Mouse (Mus musculus) spleen, postnatal 4 days (tissue): ENCODE results near the gene Narfl.
A peak's percentile ranks its signal among the peaks of the same experiment; 100 is the strongest.
"Not testable (repeated sequence)": the region's sequence is repeated elsewhere in the genome, so short reads cannot be mapped to it uniquely, and the experiment has no call there.

Source experiments
- DNase-seq, 2 experiments: peaks; one replicate each; pipeline ENCODE4 v3.0.0; 2022; ENCODE audit warnings: low spot score in 2 of 2

Narfl gene

DNA sequence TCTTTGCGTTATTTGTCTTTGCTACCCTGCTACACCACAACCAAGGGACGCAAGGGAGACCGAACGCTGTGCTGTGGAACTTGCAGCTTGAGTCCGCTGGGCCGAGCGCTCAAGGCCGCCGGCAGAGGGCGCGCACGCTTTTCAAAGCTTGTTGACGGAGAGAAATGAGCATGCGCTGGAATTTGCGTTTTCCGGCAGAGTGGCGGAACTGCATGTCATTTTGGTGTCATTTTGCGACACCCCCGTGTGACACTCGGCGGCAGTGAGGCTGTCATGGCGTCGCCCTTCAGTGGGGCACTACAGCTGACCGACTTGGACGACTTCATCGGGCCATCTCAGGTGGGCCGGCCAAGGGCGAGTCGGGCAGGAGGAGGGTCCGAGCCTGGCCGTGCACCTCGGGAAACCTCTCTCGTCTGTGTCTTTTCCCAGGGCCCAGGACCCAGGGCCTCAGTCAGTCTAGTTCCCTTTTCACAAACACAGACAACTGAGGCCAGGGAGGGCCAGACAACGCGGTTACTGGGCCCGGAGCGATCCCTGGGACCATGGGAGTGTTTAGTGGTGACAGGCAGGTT lies at the start of gene Narfl:
Gene Narfl (plus strand): TSS at position 228 of the 572 bp plus-strand sequence.
- DNase-seq = peak; percentile 96 to 100

GRCm38 (mm10) chr17:25723919-25724318 lies 49.7 kb upstream of the Narfl start:
- DNase-seq = no peak

DNA sequence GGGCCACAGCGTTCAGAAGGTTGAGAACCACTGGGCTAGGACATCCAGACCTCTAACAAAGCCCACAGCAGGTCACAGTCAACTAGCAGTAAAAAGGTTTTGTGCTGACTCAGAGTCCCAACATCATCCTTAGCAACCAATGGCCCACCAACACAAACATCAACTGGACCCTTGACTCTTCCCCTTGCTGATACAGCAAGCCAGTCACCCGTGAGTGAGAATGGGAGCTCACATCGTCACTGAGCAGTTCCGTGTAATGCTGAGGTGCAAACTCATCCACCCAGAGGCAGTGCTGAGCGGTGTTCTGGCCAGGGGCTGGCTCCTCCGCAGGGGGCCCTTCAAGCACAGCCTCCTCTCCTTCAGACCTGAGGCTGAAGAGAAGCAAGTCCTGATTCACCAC lies 48.3 kb upstream of the Narfl start:
- no peak for DNase-seq

- peak; percentile 97 to 99 for DNase-seq
Observed at GRCm38 (mm10) chr17:25727265-25728008, 46.1 kb upstream of the Narfl start, which contains the start of the genes Chtf18 and Rpusd1. Chtf18 (minus strand) TSS chr17:25727419. Rpusd1 (plus strand) TSS chr17:25727670.

GRCm38 (mm10) chr17:25728009-25728270 lies 45.6 kb upstream of the Narfl start:
- DNase-seq = no peak

GRCm38 (mm10) chr17:25732082-25732481 lies 41.5 kb upstream of the Narfl start:
- peak; percentile 77 to 93 for DNase-seq

DNA sequence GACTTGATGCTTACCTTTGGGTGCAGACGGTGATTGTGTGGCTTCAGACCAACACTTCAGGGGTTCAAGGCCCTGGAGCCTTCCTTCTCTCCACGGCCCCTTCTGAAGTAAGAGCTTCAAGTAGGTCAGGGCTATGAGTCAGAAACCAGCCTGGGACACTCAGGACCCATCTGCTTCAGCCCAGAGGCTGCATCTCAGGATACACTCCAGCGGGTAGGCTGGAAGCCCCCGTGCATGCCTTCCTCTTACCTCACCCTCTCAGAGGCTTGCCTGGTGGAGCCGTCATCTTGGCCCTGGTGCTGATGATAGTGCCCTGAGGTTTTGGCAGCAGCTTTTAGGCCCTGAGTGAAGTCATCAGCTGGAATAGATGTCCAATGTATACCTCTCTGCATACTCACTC lies 38.3 kb upstream of the Narfl start:
- no peak for DNase-seq

- DNase-seq = no peak
Observed at GRCm38 (mm10) chr17:25735745-25736144, 37.8 kb upstream of the Narfl start, which contains the start of gene Mslnl. Mslnl (plus strand) TSS chr17:25736042.

DNA sequence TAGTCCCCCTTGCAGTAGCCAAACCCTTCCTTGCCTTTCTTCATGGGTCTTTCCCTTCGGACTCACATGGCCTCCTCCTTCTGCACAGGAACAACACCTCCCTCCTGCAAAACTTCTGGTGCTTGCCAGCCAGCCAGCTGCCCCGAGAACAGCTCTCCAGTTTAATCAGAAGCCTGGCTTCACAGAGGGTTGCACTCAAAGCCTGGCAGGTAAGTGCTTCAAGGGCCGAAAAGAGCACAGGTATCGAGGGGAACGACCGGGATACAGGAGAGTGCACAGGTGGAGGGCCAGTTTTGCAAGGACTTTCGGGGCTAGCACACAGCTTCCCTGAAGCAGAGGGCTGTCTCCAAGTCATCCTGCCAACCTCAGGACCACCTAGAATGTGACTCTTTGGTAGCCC lies 34.7 kb upstream of the Narfl start:
- no peak for DNase-seq

- DNase-seq = not testable (repeated sequence)
Observed at GRCm38 (mm10) chr17:25741471-25741870, 32.1 kb upstream of the Narfl start.

DNA sequence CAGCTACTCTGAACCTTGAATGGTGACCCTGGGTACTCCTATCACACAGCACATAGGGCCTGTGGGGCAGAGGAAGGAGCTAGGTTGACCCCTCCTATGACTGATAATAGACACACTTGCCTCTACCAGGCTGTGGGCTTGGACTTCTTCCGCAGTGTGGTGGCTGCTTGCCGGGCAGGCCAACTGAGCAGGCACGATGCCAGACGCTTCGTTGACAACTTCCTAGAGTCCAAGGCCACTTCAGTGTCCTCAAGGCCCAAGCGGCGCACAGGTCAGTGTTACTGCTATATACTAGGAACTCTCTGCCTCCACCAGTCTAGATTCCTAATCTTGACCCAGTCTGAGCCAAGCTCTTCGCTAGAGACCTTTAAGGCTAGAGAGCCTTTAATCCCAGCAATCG lies 29.7 kb upstream of the Narfl start:
- no peak for DNase-seq

GRCm38 (mm10) chr17:25744311-25744710 lies 29.3 kb upstream of the Narfl start:
- no peak for DNase-seq

DNA sequence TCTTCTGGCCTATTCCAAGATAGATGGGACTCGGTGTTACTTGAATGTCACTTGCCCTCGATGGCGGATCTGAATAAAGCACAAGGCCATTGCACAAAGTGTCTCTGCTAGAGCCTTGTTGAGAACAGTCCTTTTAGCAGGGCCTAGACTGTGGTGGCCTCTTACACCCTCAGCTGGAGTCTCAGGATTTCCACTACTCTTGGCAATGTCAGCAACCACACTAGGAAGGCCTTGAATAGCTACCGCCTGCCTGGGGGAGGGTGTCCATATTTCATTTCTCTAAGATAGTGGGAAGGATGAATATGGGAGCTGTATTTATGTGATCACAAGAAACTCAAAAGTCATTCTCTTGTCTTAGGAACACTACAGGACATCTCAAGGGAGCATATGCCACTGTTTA lies 25.3 kb upstream of the Narfl start:
- no peak for DNase-seq

GRCm38 (mm10) chr17:25749314-25749713 lies 24.3 kb upstream of the Narfl start:
- no peak for DNase-seq

GRCm38 (mm10) chr17:25751446-25751845 lies 22.1 kb upstream of the Narfl start:
- DNase-seq = no peak

DNA sequence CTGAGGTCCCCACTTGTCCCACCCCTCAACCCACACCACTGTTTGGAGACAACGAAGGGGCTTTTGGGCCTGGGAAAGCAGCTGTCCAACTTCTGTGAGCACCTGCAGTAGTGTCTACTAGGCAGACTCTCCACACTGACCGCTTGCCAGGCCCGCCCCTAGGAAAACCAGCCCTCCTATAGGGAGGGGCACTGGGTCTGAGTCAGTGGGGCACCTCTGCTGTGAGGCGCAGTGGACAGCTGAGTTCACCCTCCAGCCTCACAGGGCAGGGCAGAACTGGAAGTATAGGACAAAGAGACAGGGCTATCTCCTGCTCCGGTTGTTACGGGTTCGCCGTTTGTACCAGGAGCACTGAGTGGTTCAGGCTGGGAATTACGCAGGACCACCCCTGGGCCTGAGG lies 19.3 kb upstream of the Narfl start, which contains the start of gene Msln:
Gene Msln (minus strand): TSS at position 138 of the 400 bp plus-strand sequence.
- no peak for DNase-seq

GRCm38 (mm10) chr17:25755086-25755485 lies 18.5 kb upstream of the Narfl start:
- no peak for DNase-seq

DNA sequence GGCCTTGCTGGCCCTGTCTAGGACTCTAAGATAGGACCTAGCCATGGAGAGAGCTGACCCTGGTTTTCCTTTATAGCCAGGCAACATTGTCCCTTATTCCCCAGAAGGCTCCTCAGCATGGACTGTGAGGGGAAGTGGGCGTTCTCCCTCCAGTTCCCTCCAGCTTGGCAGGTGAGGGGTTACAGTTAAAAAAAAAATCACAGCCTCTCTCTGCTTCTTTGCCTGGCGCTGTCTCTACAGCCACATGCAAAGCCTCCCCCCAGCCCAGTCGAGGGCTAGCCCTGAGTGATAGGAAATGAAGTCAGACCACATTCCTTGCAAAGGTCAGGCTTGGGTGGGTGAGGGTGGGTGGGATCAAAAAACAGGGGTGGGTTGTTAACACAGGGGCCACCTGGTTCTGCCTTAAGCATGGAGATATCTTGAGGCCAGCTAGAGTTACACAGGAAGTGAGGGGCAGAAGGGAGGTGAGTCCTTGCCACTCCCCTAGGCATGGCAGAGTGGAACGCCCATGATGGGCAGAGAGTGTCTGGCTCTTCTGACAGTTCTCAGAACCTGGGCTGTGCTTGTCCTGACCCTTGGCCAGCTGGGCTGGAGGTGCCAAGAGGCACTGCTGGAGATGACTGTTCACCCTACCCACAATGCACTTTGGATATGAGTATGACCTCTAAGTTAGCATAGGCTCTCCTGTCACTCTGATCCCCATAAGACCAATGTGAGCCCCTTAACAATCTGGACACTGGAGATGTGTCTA lies 17.8 kb upstream of the Narfl start:
- DNase-seq = no peak

- DNase-seq = no peak
Observed at GRCm38 (mm10) chr17:25756378-25757242, 17.0 kb upstream of the Narfl start.

DNA sequence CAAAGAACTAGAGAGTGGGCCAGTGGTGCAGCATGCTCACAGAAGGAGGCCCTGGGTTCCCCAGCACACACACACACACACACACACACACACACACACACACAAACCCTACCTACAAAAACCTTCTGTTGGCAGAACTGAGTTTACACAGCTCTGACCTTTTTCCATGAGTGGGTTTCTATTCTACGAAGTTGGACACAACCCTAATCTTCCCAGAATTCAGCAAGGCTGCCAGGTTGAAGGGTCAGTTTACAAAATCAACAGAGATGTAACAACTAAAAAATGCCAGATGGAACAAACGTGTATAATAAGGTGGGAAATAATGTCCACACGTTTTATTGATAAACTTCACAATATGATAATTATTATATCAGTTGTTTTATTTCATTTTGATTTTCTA lies 15.9 kb upstream of the Narfl start:
- no peak for DNase-seq

- no peak for DNase-seq
Observed at GRCm38 (mm10) chr17:25760148-25760547, 13.4 kb upstream of the Narfl start.

DNA sequence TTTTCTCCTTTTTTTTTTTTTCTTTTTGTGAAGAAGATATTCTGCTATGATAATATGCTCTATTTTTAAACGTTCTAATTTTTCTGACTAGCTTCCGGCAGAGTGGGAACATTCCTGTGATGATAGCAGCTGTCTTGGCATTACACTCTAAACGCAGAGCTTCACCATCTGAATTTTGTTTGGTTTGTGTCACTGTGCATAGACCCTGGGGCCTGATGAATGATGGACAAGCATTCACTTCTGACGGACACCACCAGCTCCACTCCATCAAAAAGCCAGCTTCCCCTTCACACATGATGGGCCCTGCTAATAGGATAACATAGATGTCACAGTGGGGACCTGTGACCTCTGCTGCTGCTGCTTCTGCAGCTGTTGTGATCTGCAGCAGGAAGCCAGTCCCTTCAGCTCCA lies 12.0 kb upstream of the Narfl start:
- no peak for DNase-seq
